Mouse (Mus musculus) midbrain, embryonic 14.5 days (tissue): ENCODE data around the gene Rreb1. TPM values are rescaled to one million over a fixed set of nuclear protein-coding genes. Genes with fewer than 3 reads are reported as not detected.
"Not testable (repeated sequence)": the region's sequence is repeated elsewhere in the genome, so short reads cannot be mapped to it uniquely, and the experiment has no call there.

Experiments
- ATAC-seq: fragments of 200-750 bp; cut with Nextera tagmentation; 2 replicates; pipeline ENCODE4 v1.8.0; 2017; ENCODE audit warnings: moderate number of reproducible peaks, moderate library complexity; ENCODE audit not compliant: low FRiP score, low TSS enrichment
- DNase-seq: peaks from one replicate; pipeline ENCODE4 v3.0.0-alpha.2; 2015
- H3K27ac ChIP-seq: fragments of 300-500 bp; sonication (generic); replicated peaks from 2 replicates; pipeline ENCODE4 v1.5.1; 2014; ENCODE audit warnings: mild to moderate bottlenecking, low read depth, low read length, moderate library complexity
- H3K27me3 ChIP-seq: fragments of 300-500 bp; sonication (generic); 2 replicates; pipeline ENCODE4 v1.6.1; 2014; ENCODE audit warnings: low read length, control low read depth, mixed read lengths; ENCODE audit not compliant: control insufficient read depth, insufficient read depth
- H3K36me3 ChIP-seq: fragments of 300-500 bp; sonication (generic); 2 replicates; pipeline ENCODE4 v1.6.1; 2014; ENCODE audit warnings: low read length, control low read depth; ENCODE audit not compliant: control insufficient read depth, insufficient read depth
- H3K4me1 ChIP-seq: fragments of 300-500 bp; sonication (generic); 2 replicates; pipeline ENCODE4 v1.6.1; 2014; ENCODE audit warnings: mild to moderate bottlenecking, antibody characterized with exemption, low read length, control low read depth; ENCODE audit not compliant: control insufficient read depth, insufficient read depth
- H3K4me2 ChIP-seq: fragments of 300-500 bp; sonication (generic); 2 replicates; pipeline ENCODE4 v1.6.1; 2014; ENCODE audit warnings: mild to moderate bottlenecking, low read length, moderate library complexity
- H3K4me3 ChIP-seq: fragments of 300-500 bp; sonication (generic); replicated peaks from 2 replicates; pipeline ENCODE4 v1.5.1; 2014; ENCODE audit warnings: low read depth, low read length
- H3K9ac ChIP-seq: fragments of 300-500 bp; sonication (generic); replicated peaks from 2 replicates; pipeline ENCODE4 v1.6.1; 2014; ENCODE audit warnings: mild to moderate bottlenecking, low read length, moderate library complexity
- H3K9me3 ChIP-seq: fragments of 300-500 bp; sonication (generic); 2 replicates; pipeline ENCODE4 v1.6.1; 2016; ENCODE audit warnings: low read length, control low read depth, mixed read lengths; ENCODE audit not compliant: control insufficient read depth
- WGBS: fragments of 180-500 bp; shearing (Covaris S2); extraction: QIAGEN DNeasy Blood & Tissue Kit; methylation state at CpG from one replicate; pipeline ENCODE4 v1.1.7; 2014; 5-methylcytosine and 5-hydroxymethylcytosine counted together
- polyA plus RNA-seq: library from polyadenylated mRNA; unstranded; fragments of >200 nt; fragmentation: Nextera tagmentation; extraction: Ambion mirVana; gene quantifications from 2 replicates; pipeline ENCODE4 v1.2.1, GENCODE M21; 2014

The Rreb1 gene
- polyA plus RNA-seq, 1 experiment from 2014 or later: 3.9 TPM

GRCm38 (mm10) chr13:37827996-37828579, 49.9 kb downstream of the Rreb1 start:
- Histone ChIP-seq H3K4me1 (peaks cover 16% of the 10 kb centered on the region), H3K4me3 (peak overlapping the region; percentile 53)

GRCm38 (mm10) chr13:37828928-37829327, 50.7 kb downstream of the Rreb1 start:
- WGBS: 5% methylated on average over 6 of the region's 6 CpGs

More at GRCm38 (mm10) chr13:37827996-37828579, 49.9 kb downstream of the Rreb1 start:
- Histone ChIP-seq H3K9ac (no peak overlapping the region), H3K9me3 (no peaks in the 10 kb centered on the region), H3K4me2 (peak overlapping the region; percentile 96), H3K27me3 (peaks cover 65% of the 10 kb centered on the region), H3K36me3 (no peaks in the 10 kb centered on the region), H3K27ac (no peak overlapping the region)
- no peak for ATAC-seq
- no peak for DNase-seq
- WGBS: 3% methylated on average over 13 of the region's 13 CpGs

GRCm38 (mm10) chr13:37830256-37830655, 52.1 kb downstream of the Rreb1 start:
- no peak overlapping the region for H3K4me2 ChIP-seq
- H3K27ac ChIP-seq: no peak overlapping the region
- 68% methylated on average over 2 of the region's 2 CpGs for WGBS
- H3K4me1 ChIP-seq: peaks cover 15% of the 10 kb centered on the region
- no peaks in the 10 kb centered on the region for H3K36me3 ChIP-seq
- no peaks in the 10 kb centered on the region for H3K9me3 ChIP-seq
- ATAC-seq (no peak), DNase-seq (no peak)
- H3K4me3 ChIP-seq: no peak overlapping the region
- peaks cover 56% of the 10 kb centered on the region for H3K27me3 ChIP-seq
- H3K9ac ChIP-seq: no peak overlapping the region

More at GRCm38 (mm10) chr13:37828928-37829327, 50.7 kb downstream of the Rreb1 start:
- Histone ChIP-seq H3K27me3 (peaks cover 65% of the 10 kb centered on the region), H3K27ac (no peak overlapping the region), H3K4me1 (peaks cover 16% of the 10 kb centered on the region), H3K9ac (no peak overlapping the region), H3K4me2 (no peak overlapping the region), H3K4me3 (no peak overlapping the region), H3K9me3 (no peaks in the 10 kb centered on the region), H3K36me3 (no peaks in the 10 kb centered on the region)
- DNase-seq (peak; percentile 43), ATAC-seq (no peak)

DNA sequence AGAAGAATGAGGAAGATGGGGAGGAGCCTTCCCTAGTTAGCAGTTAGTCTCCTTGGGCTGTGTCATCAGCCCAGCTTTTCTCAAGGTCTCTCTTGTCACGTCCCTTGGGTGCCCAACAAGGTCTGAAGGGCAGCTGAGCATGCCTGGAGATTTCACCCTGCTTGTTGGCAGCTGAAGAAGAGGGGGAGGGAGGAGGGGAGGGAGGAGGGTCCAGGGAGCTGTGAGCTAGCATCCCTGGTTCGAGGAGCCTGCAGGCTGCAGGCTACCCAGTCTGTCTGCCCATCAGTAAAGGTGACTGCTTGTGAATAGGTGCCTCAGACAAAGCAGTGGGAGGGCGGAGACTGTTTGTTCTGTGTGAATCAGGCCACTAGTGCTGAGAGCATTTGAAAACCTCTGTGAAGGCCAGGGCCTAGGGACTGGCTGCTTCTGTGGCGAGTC, 52.7 kb downstream of the Rreb1 start:
- no peak overlapping the region for H3K27ac ChIP-seq
- no peak overlapping the region for H3K9ac ChIP-seq
- no peaks in the 10 kb centered on the region for H3K9me3 ChIP-seq
- DNase-seq (no peak), ATAC-seq (no peak)
- peaks cover 12% of the 10 kb centered on the region for H3K4me1 ChIP-seq
- H3K4me3 ChIP-seq: no peak overlapping the region
- peaks cover 51% of the 10 kb centered on the region for H3K27me3 ChIP-seq
- no peak overlapping the region for H3K4me2 ChIP-seq
- 22% methylated on average over 4 of the region's 4 CpGs for WGBS
- H3K36me3 ChIP-seq: no peaks in the 10 kb centered on the region

DNA sequence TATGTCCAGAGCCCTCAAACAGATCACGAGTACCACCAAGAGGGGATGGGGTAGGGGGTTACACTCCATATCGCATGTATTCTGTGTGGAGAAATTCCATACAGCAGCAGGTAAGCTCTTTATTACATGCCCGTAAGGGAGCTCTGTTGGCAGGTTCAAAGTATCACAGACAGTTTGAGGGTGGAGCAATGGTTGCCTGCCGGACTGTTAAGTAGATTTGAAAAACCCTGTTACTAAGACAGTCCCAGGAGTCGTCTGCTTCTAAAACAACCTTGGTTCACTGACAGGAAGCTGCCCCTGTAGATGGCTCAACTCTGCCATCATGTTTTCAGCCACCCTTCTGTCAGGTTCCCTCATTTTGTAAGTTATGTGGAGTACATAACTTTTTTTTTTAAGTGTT, 54.3 kb downstream of the Rreb1 start:
- Histone ChIP-seq H3K4me2 (no peak overlapping the region), H3K4me1 (peaks cover 7% of the 10 kb centered on the region), H3K36me3 (no peaks in the 10 kb centered on the region), H3K4me3 (no peak overlapping the region), H3K9ac (no peak overlapping the region), H3K9me3 (no peaks in the 10 kb centered on the region), H3K27me3 (peaks cover 35% of the 10 kb centered on the region; the same call in 1 of the 2 replicates), H3K27ac (no peak overlapping the region)
- DNase-seq (no peak), ATAC-seq (no peak)
- WGBS: 25% methylated on average over 5 of the region's 5 CpGs

DNA sequence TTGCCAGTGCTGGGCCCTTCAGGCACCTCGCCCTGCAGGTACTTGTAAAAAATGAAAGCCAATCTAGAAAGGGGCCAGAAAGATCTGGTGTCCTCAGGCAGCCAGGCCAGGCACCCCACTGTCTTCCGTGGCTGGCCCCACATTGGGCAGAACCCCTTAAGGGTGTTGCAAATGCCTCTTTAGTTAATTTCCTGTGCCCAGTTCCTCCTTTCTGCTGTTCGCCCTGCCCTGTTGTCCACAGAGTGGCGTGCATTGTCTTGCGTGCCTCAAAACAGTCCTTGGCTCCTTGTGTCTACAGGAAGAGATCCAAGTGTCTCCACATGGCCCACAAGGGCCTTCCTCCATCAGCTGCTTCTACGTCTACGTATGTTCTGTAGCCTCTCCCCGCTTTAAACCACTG, 55.3 kb downstream of the Rreb1 start:
- no peak overlapping the region for H3K27ac ChIP-seq
- ATAC-seq (no peak), DNase-seq (no peak)
- H3K27me3 ChIP-seq: peaks cover 25% of the 10 kb centered on the region; the same call in 1 of the 2 replicates
- H3K36me3 ChIP-seq: no peaks in the 10 kb centered on the region
- no peak overlapping the region for H3K4me3 ChIP-seq
- 77% methylated on average over 8 of the region's 8 CpGs for WGBS
- H3K9me3 ChIP-seq: no peaks in the 10 kb centered on the region
- no peaks in the 10 kb centered on the region for H3K4me1 ChIP-seq
- no peak overlapping the region for H3K9ac ChIP-seq
- H3K4me2 ChIP-seq: no peak overlapping the region

DNA sequence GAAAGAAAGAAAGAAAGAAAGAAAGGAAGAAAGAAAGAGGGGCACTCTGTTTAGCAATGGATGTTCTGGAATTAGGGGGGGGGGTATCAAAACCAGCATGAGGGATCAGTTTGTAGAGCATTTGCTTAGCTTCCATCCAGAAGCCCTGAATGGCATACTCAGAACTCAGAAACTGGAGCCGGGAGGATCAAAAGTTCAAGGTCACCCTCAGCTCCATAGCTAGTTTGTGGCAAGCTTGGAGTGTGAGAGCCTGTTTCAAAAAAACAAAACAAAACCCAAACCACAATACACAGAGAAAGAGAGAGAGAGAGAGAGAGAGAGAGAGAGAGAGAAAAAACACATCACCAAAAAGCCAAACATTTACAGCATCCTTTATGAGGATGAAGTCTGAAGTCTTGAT, 57.1 kb downstream of the Rreb1 start:
- 100% methylated on average over 1 of the region's 1 CpGs for WGBS
- Histone ChIP-seq H3K27me3 (0 out of 2 replicates have a peak, but pooled peaks cover 9% of the 10 kb centered on the region), H3K9ac (no peak overlapping the region), H3K36me3 (no peaks in the 10 kb centered on the region), H3K4me2 (no peak overlapping the region), H3K27ac (no peak overlapping the region), H3K4me1 (no peaks in the 10 kb centered on the region), H3K9me3 (no peaks in the 10 kb centered on the region), H3K4me3 (no peak overlapping the region)
- DNase-seq (no peak), ATAC-seq (no peak)

GRCm38 (mm10) chr13:37835811-37836210, 57.6 kb downstream of the Rreb1 start:
- not testable (repeated sequence) for ATAC-seq, H3K9me3 ChIP-seq, H3K4me1 ChIP-seq, H3K36me3 ChIP-seq, DNase-seq, H3K4me3 ChIP-seq, H3K27me3 ChIP-seq, H3K9ac ChIP-seq, H3K4me2 ChIP-seq, H3K27ac ChIP-seq
- WGBS: 89% methylated on average over 9 of the region's 9 CpGs

GRCm38 (mm10) chr13:37837372-37837771, 59.2 kb downstream of the Rreb1 start:
- Histone ChIP-seq H3K4me2 (no peak overlapping the region), H3K4me1 (no peaks in the 10 kb centered on the region), H3K27me3 (0 out of 2 replicates have a peak, but pooled peaks cover 5% of the 10 kb centered on the region), H3K36me3 (no peaks in the 10 kb centered on the region), H3K27ac (no peak overlapping the region), H3K4me3 (no peak overlapping the region), H3K9me3 (no peaks in the 10 kb centered on the region), H3K9ac (no peak overlapping the region)
- 82% methylated on average over 3 of the region's 3 CpGs for WGBS
- DNase-seq (no peak), ATAC-seq (no peak)
